Mouse (Mus musculus) CD4-positive, CD25-positive, alpha-beta regulatory T cell, adult 2 months (primary cell): Measurements from ENCODE around the gene Wdr6.
A peak's percentile ranks its signal among the peaks of the same experiment; 100 is the strongest.

Experiments
- DNase-seq: peaks from one replicate; pipeline ENCODE4 v3.0.0-alpha.2; 2012; ENCODE audit warnings: low read depth, low spot score

Wdr6 gene

GRCm38 (mm10) chr9:108573774-108574690 lies 4.5 kb downstream of the Wdr6 start:
- peak; percentile 83 for DNase-seq

GRCm38 (mm10) chr9:108572321-108572720 lies 6.2 kb downstream of the Wdr6 start:
- no peak for DNase-seq

- DNase-seq, result no peak
Measured at GRCm38 (mm10) chr9:108571401-108571973, 7.1 kb downstream of the Wdr6 start.

- peak; percentile 92 for DNase-seq
Measured at GRCm38 (mm10) chr9:108570207-108570896, 8.2 kb downstream of the Wdr6 start.

- DNase-seq, result peak; percentile 91
Measured at GRCm38 (mm10) chr9:108569381-108570206, 8.9 kb downstream of the Wdr6 start, which contains the start of gene Dalrd3. Dalrd3 (plus strand) TSS chr9:108569886.

GRCm38 (mm10) chr9:108568511-108568921 lies 10.0 kb downstream of the Wdr6 start:
- peak; percentile 35 for DNase-seq

- no peak for DNase-seq
Measured at GRCm38 (mm10) chr9:108567931-108568419, 10.6 kb downstream of the Wdr6 start.

GRCm38 (mm10) chr9:108566815-108567776 lies 11.4 kb downstream of the Wdr6 start, which contains the start of gene Ndufaf3:
Ndufaf3 (minus strand) TSS chr9:108567434.
- peak; percentile 97 for DNase-seq

GRCm38 (mm10) chr9:108565881-108566814 lies 12.4 kb downstream of the Wdr6 start:
- DNase-seq, result peak; percentile 16

- no peak for DNase-seq
Measured at GRCm38 (mm10) chr9:108564131-108564530, 14.4 kb downstream of the Wdr6 start.

GRCm38 (mm10) chr9:108563671-108564070 lies 14.9 kb downstream of the Wdr6 start:
- DNase-seq, result no peak

- peak; percentile 98 for DNase-seq
Measured at GRCm38 (mm10) chr9:108560227-108560841, 18.2 kb downstream of the Wdr6 start, which contains the start of gene Impdh2. Impdh2 (plus strand) TSS chr9:108560286.

- DNase-seq, result no peak
Measured at GRCm38 (mm10) chr9:108559169-108559568, 19.4 kb downstream of the Wdr6 start.

- no peak for DNase-seq
Measured at GRCm38 (mm10) chr9:108546875-108547274, 31.7 kb downstream of the Wdr6 start.

GRCm38 (mm10) chr9:108545986-108546385 lies 32.6 kb downstream of the Wdr6 start:
- no peak for DNase-seq

- DNase-seq, result peak; percentile 45
Measured at GRCm38 (mm10) chr9:108540846-108541245, 37.7 kb downstream of the Wdr6 start.

GRCm38 (mm10) chr9:108531496-108531895 lies 47.0 kb downstream of the Wdr6 start:
- DNase-seq, result no peak

- DNase-seq, result no peak
Measured at GRCm38 (mm10) chr9:108530954-108531353, 47.6 kb downstream of the Wdr6 start.
